Mouse (Mus musculus) megakaryocyte, embryonic 14.5 days (primary cell): Measurements from ENCODE around the gene Slc16a10.

ENCODE experiments used
- FLI1 ChIP-seq: IDR thresholded peaks from 2 replicates; pipeline ENCODE4 v1.6.1; 2012; ENCODE audit warnings: low read length, inconsistent platforms, mixed read lengths
- GATA1 ChIP-seq: IDR thresholded peaks from 3 replicates; pipeline ENCODE4 v1.6.1; 2012; ENCODE audit warnings: mixed read lengths, low read length, inconsistent platforms, borderline replicate concordance

DNA sequence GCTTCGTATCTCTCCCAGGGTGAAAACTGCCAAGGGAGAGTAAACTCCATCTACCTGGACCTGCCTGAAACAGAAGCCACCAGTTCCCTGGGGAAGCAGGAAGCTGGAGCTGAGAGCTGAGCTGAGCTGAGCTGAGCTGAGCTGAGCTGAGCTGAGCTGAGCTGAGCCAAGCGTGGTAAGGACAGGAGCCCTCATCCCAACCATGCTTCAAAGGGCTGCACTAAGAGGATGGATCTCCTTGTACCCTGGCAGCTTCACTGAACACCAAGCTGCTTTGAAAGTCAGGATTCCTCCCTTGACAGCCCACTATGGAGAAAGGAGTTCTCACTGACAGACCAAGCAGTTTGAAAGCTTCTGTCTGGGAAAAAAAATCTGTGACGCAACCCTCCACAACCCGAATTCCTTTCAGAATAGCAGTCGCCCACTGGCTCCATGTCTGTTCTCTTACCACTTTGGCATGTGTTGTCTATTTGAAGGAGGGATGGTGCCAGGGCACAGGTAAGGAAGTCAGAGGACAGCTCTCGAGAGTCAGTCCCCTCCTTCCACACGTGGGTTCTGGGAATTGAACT is 28.5 kb downstream of the Slc16a10 start:
- no peak for TF ChIP-seq GATA1
- TF ChIP-seq FLI1: no peak
